Comparison of ENCODE assay signal across 11 mouse cellular contexts in the genomic region with DNA sequence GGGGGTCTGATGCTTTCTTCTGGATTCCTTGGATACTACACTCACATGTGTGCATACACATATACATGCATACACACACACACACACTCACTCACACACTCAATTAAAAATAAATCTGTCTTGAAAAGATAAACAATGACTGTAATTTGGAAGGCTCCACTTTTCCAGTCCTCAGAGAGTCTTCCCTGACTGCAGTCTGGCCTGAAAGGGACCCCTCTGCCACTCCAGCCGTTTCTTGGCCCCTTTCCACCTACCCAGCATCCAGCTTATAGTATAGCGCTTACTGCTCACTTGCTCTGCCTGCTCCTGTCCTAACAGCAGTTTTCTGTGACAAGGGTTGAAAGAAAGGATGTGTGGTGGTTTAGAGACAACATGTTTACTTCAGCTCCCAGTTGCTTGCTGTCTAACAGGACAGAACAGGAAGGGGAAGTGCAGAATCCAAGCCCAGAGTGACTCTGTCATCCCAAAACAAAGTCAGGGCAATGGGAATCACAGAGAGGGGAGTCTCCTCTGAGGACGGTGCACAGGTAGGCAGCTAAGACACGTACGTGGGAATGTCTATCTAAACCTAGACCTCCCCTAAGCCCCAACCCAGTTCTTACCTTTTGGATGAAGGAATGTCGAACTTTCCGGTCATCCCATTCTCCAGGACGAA. TPM values are rescaled to one million over a fixed set of nuclear protein-coding genes. Genes with fewer than 3 reads are reported as not detected.
DNase-seq lines count a peak whose midpoint lies in the region; ATAC-seq and TF ChIP-seq lines count a peak whose summit lies in the region.
"Had no signal": no experiment of that assay in that cellular context is flagged by ENCODE, and none has a peak within 500 bp of the region (broad histone marks: within the 10 kb centered on the region; RNA-seq: fewer than 3 reads in every experiment).

No protein-coding gene starts in this region.

- H3K9me3 ChIP-seq in kidney, embryonic 15.5 days (replicated peaks), result no peaks in the 10 kb centered on the region
- H3K9me3 ChIP-seq in lung, postnatal 0 days (ENCODE audit: low read length), result no peaks in the 10 kb centered on the region
- H3K9me3 ChIP-seq in stomach, embryonic 15.5 days, result no peaks in the 10 kb centered on the region
- no peaks in the 10 kb centered on the region for H3K9me3 ChIP-seq in hindbrain, embryonic 11.5 days (ENCODE audit: control insufficient read depth, low read length)

- peak overlapping the region; percentile 61; the same call in 1 of the 2 replicates for H3K27ac ChIP-seq in heart, adult 2 months
- 0 out of 2 replicates have a peak overlapping the region, but pooled peaks have one; percentile 4 for H3K27ac ChIP-seq in kidney, embryonic 15.5 days
- H3K27ac ChIP-seq in lung, postnatal 0 days (ENCODE audit: low read length), result peak overlapping the region; percentile 75
- peak overlapping the region; percentile 62; the same call in 1 of the 2 replicates for H3K27ac ChIP-seq in stomach, embryonic 15.5 days
- H3K27ac ChIP-seq in hindbrain, embryonic 11.5 days (ENCODE audit: low read depth, low read length), result no peak overlapping the region

- TF ChIP-seq POLR2A in heart, adult 2 months (IDR thresholded peaks at IDR 0.05; ENCODE audit: insufficient read depth, low read depth, low read length), result no peak

- no peak overlapping the region for H3K9ac ChIP-seq in heart, adult 2 months (ENCODE audit: low read depth, low read length)
- no peak overlapping the region for H3K9ac ChIP-seq in kidney, embryonic 15.5 days
- no peak overlapping the region for H3K9ac ChIP-seq in lung, postnatal 0 days (replicated peaks; ENCODE audit: low read depth)
- no peak overlapping the region for H3K9ac ChIP-seq in stomach, embryonic 15.5 days
- H3K9ac ChIP-seq in hindbrain, embryonic 11.5 days (ENCODE audit: low read depth, low read length), result no peak overlapping the region

- peaks cover 16% of the 10 kb centered on the region for H3K36me3 ChIP-seq in heart, adult 2 months (ENCODE audit: control insufficient read depth, insufficient read depth, low read length)
- H3K36me3 ChIP-seq in kidney, embryonic 15.5 days, result peaks cover 57% of the 10 kb centered on the region
- H3K36me3 ChIP-seq in lung, postnatal 0 days (ENCODE audit: insufficient read depth, low read length), result peaks cover 36% of the 10 kb centered on the region; the same call in 1 of the 2 replicates
- H3K36me3 ChIP-seq in stomach, embryonic 15.5 days, result peaks cover 18% of the 10 kb centered on the region
- no peaks in the 10 kb centered on the region for H3K36me3 ChIP-seq in hindbrain, embryonic 11.5 days (ENCODE audit: control insufficient read depth, insufficient read depth, low read length)

- 66% methylated on average over 8 of the region's 8 CpGs for WGBS in heart, adult 2 months
- WGBS in kidney, embryonic 15.5 days, result 83% methylated on average over 8 of the region's 8 CpGs
- WGBS in lung, postnatal 0 days, result 71% methylated on average over 8 of the region's 8 CpGs
- WGBS in stomach, embryonic 15.5 days, result 76% methylated on average over 8 of the region's 8 CpGs
- WGBS in hindbrain, embryonic 11.5 days, result 89% methylated on average over 8 of the region's 8 CpGs

- peaks cover 64% of the 10 kb centered on the region for H3K4me1 ChIP-seq in heart, adult 2 months (ENCODE audit: control insufficient read depth, insufficient read depth, low read length)
- peaks cover 50% of the 10 kb centered on the region for H3K4me1 ChIP-seq in kidney, embryonic 15.5 days
- peaks cover 57% of the 10 kb centered on the region for H3K4me1 ChIP-seq in lung, postnatal 0 days (ENCODE audit: insufficient read depth, low read depth, low read length)
- peaks cover 65% of the 10 kb centered on the region for H3K4me1 ChIP-seq in stomach, embryonic 15.5 days
- no peaks in the 10 kb centered on the region for H3K4me1 ChIP-seq in hindbrain, embryonic 11.5 days (replicated peaks; ENCODE audit: control insufficient read depth, insufficient read depth, low read length)

- no peaks in the 10 kb centered on the region for H3K79me2 ChIP-seq in heart, adult 2 months (replicated peaks; ENCODE audit: control insufficient read depth, insufficient read depth, low read length)

- no peak for DNase-seq in heart, adult 2 months
- no peak for DNase-seq in heart, adult 9 months (ENCODE audit: low spot score in 2 of 2)
- no peak for DNase-seq in kidney, postnatal 36 days
- peak; percentile 55 for DNase-seq in lung, postnatal 0 days (ENCODE audit: low spot score)
- DNase-seq in lung, postnatal 36 days, result no peak
- no peak for DNase-seq in hindbrain, embryonic 11.5 days (ENCODE audit: low spot score)
- DNase-seq: cerebellum, postnatal 14 days had no signal

- TF ChIP-seq EP300 in heart, adult 2 months (IDR thresholded peaks at IDR 0.05; ENCODE audit: insufficient read depth, low read depth, low read length), result no peak
- peak; percentile 25; the same call in 1 of the 2 replicates for TF ChIP-seq EP300 in lung, postnatal 0 days (IDR thresholded peaks at IDR 0.05)

- intact Hi-C loops in heart, adult 2 months (cut with DNase I), result no loop called here

- H3K4me3 ChIP-seq in heart, adult 2 months, result no peak overlapping the region
- no peak overlapping the region for H3K4me3 ChIP-seq in kidney, embryonic 15.5 days (replicated peaks)
- H3K4me3 ChIP-seq in lung, postnatal 0 days (ENCODE audit: low read depth, low read length), result no peak overlapping the region
- H3K4me3 ChIP-seq in stomach, embryonic 15.5 days (replicated peaks), result no peak overlapping the region
- no peak overlapping the region for H3K4me3 ChIP-seq in hindbrain, embryonic 11.5 days (ENCODE audit: low read depth, low read length)

- H3K4me2 ChIP-seq in kidney, embryonic 15.5 days, result no peak overlapping the region
- H3K4me2 ChIP-seq in lung, postnatal 0 days (replicated peaks; ENCODE audit: low read depth, low read length), result no peak overlapping the region
- H3K4me2 ChIP-seq in stomach, embryonic 15.5 days, result no peak overlapping the region
- no peak overlapping the region for H3K4me2 ChIP-seq in hindbrain, embryonic 11.5 days (replicated peaks; ENCODE audit: low read depth, low read length)

- no peak for TF ChIP-seq CTCF in heart, adult 2 months (IDR thresholded peaks at IDR 0.05)
- TF ChIP-seq CTCF in lung, postnatal 0 days (IDR thresholded peaks at IDR 0.05), result no peak

- no peak for ATAC-seq in kidney, embryonic 15.5 days (replicated peaks; ENCODE audit: low FRiP score)
- no peak for ATAC-seq in lung, postnatal 0 days
- no peak for ATAC-seq in stomach, embryonic 15.5 days (ENCODE audit: insufficient read depth, low FRiP score, low read depth)
- ATAC-seq in hindbrain, embryonic 11.5 days (ENCODE audit: low FRiP score), result no peak

- no peaks in the 10 kb centered on the region for H3K27me3 ChIP-seq in heart, adult 2 months (ENCODE audit: control insufficient read depth, insufficient read depth, low read length)
- no peaks in the 10 kb centered on the region for H3K27me3 ChIP-seq in kidney, embryonic 15.5 days
- no peaks in the 10 kb centered on the region for H3K27me3 ChIP-seq in lung, postnatal 0 days (replicated peaks; ENCODE audit: insufficient read depth, low read length)
- H3K27me3 ChIP-seq in stomach, embryonic 15.5 days (replicated peaks), result no peaks in the 10 kb centered on the region
- no peaks in the 10 kb centered on the region for H3K27me3 ChIP-seq in hindbrain, embryonic 11.5 days (ENCODE audit: control insufficient read depth, insufficient read depth, low read length)

RNA-seq across cellular contexts. Expression of gene Pnkd, which starts 8.7 kb away (rescaled TPM):
- 100 to 1,000 TPM; 126 to 140 TPM for total RNA-seq in heart, adult 2 months (2021)
- 104 and 113 TPM in 2 replicates for polyA plus RNA-seq in heart, adult 2 months (2012; rRNA removed)
- polyA plus RNA-seq in kidney, embryonic 15.5 days (2015; fragmentation: Nextera tagmentation; extraction: Ambion mirVana), result 138 and 139 TPM in 2 replicates
- 88.7 and 91.4 TPM in 2 replicates for polyA plus RNA-seq in lung, postnatal 0 days (2015; fragmentation: Nextera tagmentation; extraction: Ambion mirVana)
- polyA plus RNA-seq in stomach, embryonic 15.5 days (2015; fragmentation: Nextera tagmentation; extraction: Ambion mirVana), result 117 and 124 TPM in 2 replicates
- 85.4 and 99.4 TPM in 2 replicates for polyA plus RNA-seq in hindbrain, embryonic 11.5 days (2014; fragmentation: Nextera tagmentation; extraction: Ambion mirVana)

RNA-seq across cellular contexts. Expression of gene Aamp, which starts 8.9 kb away (rescaled TPM):
- 100 to 1,000 TPM in 1 of 2 experiments, 10 to 100 TPM in 1; 89.3 to 100 TPM for total RNA-seq in heart, adult 2 months (2021)
- polyA plus RNA-seq in heart, adult 2 months (2012; rRNA removed), result 116 and 135 TPM in 2 replicates
- polyA plus RNA-seq in kidney, embryonic 15.5 days (2015; fragmentation: Nextera tagmentation; extraction: Ambion mirVana), result 267 and 283 TPM in 2 replicates
- 213 and 214 TPM in 2 replicates for polyA plus RNA-seq in lung, postnatal 0 days (2015; fragmentation: Nextera tagmentation; extraction: Ambion mirVana)
- polyA plus RNA-seq in stomach, embryonic 15.5 days (2015; fragmentation: Nextera tagmentation; extraction: Ambion mirVana), result 229 and 235 TPM in 2 replicates
- polyA plus RNA-seq in hindbrain, embryonic 11.5 days (2014; fragmentation: Nextera tagmentation; extraction: Ambion mirVana), result 189 and 198 TPM in 2 replicates

RNA-seq across cellular contexts. Expression of gene Tmbim1, which starts 12.0 kb away (rescaled TPM):
- 10 to 100 TPM; 41.3 to 48.1 TPM for total RNA-seq in heart, adult 2 months (2021)
- 97.1 and 148 TPM in 2 replicates for polyA plus RNA-seq in heart, adult 2 months (2012; rRNA removed)
- polyA plus RNA-seq in kidney, embryonic 15.5 days (2015; fragmentation: Nextera tagmentation; extraction: Ambion mirVana), result 25.6 and 31.2 TPM in 2 replicates
- polyA plus RNA-seq in lung, postnatal 0 days (2015; fragmentation: Nextera tagmentation; extraction: Ambion mirVana), result 148 and 149 TPM in 2 replicates
- polyA plus RNA-seq in stomach, embryonic 15.5 days (2015; fragmentation: Nextera tagmentation; extraction: Ambion mirVana), result 68.3 and 73.4 TPM in 2 replicates
- 8.6 and 9.1 TPM in 2 replicates for polyA plus RNA-seq in hindbrain, embryonic 11.5 days (2014; fragmentation: Nextera tagmentation; extraction: Ambion mirVana)

RNA-seq across cellular contexts. Expression of gene Gpbar1, which starts 15.1 kb away (rescaled TPM):
- total RNA-seq in heart, adult 2 months (2021), result not detected
- polyA plus RNA-seq in heart, adult 2 months (2012; rRNA removed), result 0.14 and 0.15 TPM in 2 replicates
- 1.7 and 2.1 TPM in 2 replicates for polyA plus RNA-seq in kidney, embryonic 15.5 days (2015; fragmentation: Nextera tagmentation; extraction: Ambion mirVana)
- polyA plus RNA-seq in lung, postnatal 0 days (2015; fragmentation: Nextera tagmentation; extraction: Ambion mirVana), result 0.18 and 0.30 TPM in 2 replicates
- 1.1 and 1.3 TPM in 2 replicates for polyA plus RNA-seq in stomach, embryonic 15.5 days (2015; fragmentation: Nextera tagmentation; extraction: Ambion mirVana)
- polyA plus RNA-seq in hindbrain, embryonic 11.5 days (2014; fragmentation: Nextera tagmentation; extraction: Ambion mirVana), result 0.32 TPM in 1 of 2 replicates, not detected in the other
- total RNA-seq: granulocyte monocyte progenitor cell, adult 5-6 weeks; left cerebral cortex, postnatal 25 days had no signal

RNA-seq across cellular contexts. Expression of gene Arpc2, which starts 57.5 kb away (rescaled TPM):
- 100 to 1,000 TPM; 130 to 132 TPM for total RNA-seq in heart, adult 2 months (2021)
- polyA plus RNA-seq in heart, adult 2 months (2012; rRNA removed), result 85.5 and 111 TPM in 2 replicates
- 446 and 449 TPM in 2 replicates for polyA plus RNA-seq in kidney, embryonic 15.5 days (2015; fragmentation: Nextera tagmentation; extraction: Ambion mirVana)
- 465 and 473 TPM in 2 replicates for polyA plus RNA-seq in lung, postnatal 0 days (2015; fragmentation: Nextera tagmentation; extraction: Ambion mirVana)
- 493 and 505 TPM in 2 replicates for polyA plus RNA-seq in stomach, embryonic 15.5 days (2015; fragmentation: Nextera tagmentation; extraction: Ambion mirVana)
- 325 and 330 TPM in 2 replicates for polyA plus RNA-seq in hindbrain, embryonic 11.5 days (2014; fragmentation: Nextera tagmentation; extraction: Ambion mirVana)
